Mouse (Mus musculus) activated CD4-positive, CD25-positive, alpha-beta regulatory T cell, adult 4 months (primary cell): ENCODE results near the gene Elavl3. TPM values are rescaled to one million over a fixed set of nuclear protein-coding genes. Genes with fewer than 3 reads are reported as not detected.

Source experiments
- ATAC-seq: one replicate; pipeline ENCODE4 v1.8.0; 2017
- polyA plus RNA-seq, 2 experiments: library from polyadenylated mRNA; unstranded; fragments of 100-300 nt; shearing (Covaris generic); gene quantifications; one replicate each; pipeline ENCODE4 v1.2.1; 2017

Elavl3 gene
- polyA plus RNA-seq, 2 experiments from 2014 or later = not detected

DNA sequence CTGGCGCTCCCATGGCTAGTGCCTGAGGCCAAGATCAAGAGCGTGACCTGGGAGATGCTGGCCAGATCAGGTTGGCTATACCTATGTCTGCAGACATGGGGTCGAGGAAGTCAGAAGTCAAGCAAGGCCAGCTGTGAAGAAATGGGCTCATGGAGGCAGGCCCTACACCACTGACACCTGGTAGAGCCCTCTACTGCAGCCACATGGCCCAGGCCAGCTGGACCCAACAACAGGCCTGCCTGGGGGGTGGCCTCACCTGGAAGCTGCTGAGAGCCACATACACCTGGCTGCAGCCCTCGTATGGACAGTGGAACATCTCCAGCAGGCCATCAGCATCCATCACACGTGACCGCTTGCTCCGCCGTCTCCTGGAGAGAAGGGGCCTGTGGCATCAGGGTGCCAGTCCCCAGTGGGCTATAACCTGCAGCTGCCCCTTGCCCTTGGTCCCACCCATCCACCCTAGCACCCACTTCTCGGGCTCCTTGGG, 5.3 kb upstream of the Elavl3 start:
- ATAC-seq = no peak

DNA sequence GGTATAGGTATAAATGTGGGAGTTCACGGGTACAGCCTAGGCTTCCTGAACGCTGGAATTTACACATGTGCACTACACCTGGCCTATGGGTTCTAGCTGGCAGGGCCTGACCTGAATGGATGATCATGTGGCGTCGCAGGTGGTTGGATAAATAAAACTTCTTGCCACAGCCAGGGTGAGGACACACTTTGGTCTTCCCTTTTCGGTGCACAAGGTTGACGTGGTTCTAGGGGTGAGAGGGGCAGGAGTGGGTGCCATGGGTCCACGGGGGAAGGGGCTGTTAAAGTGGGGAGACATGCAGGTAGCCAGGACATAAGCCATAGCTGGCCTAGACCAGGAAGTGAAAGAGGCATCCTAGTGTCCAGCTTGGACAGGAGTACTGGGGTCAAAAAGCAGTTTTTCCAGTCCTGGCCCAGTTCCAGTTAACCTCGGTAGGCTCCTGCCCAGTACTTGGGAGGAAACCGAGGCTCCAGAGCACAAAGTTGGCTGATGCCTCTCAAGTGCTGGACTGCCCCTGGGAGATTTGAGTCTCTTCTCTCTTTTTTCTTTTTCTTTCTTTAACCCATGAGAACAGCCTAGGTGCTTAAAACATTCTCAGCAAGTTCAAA, 4.6 kb upstream of the Elavl3 start:
- ATAC-seq = no peak

- ATAC-seq = no peak
Measured at GRCm38 (mm10) chr9:22055713-22056112, 3.9 kb upstream of the Elavl3 start.

DNA sequence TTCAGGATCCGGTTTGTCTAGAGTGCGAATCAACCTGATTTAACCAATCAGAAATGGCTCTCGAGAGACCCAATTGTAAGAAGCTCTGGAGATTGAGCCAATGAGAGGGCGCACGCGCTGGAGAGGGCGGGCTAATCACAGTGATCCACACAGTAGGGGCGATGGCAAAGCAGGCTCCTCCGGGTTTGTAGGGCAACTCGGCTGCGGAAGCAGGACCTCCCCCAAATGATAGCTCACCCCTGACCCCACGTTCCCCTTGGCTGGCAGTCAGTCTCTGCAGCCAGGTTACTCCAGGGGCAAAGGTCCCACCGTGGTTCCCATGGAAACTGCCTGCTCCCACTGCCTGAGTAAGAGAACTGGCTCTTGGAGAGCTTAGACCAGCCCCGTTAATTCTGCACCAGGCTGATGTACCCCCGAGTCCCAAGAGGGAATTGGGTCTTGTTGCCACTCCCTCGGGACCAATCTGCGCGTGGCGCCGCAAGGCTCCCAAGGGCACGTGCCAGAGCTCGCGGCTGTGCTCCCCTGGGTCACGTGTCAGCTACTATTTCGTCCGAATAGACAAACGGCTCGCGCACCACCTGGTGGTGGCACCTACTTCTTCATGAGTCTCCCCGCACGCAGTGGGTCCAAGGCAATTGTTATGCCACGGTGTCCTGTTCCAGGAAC, 2.7 kb upstream of the Elavl3 start:
- peak; percentile 70 for ATAC-seq

GRCm38 (mm10) chr9:22053657-22054056, 1.8 kb upstream of the Elavl3 start:
- ATAC-seq = no peak

DNA sequence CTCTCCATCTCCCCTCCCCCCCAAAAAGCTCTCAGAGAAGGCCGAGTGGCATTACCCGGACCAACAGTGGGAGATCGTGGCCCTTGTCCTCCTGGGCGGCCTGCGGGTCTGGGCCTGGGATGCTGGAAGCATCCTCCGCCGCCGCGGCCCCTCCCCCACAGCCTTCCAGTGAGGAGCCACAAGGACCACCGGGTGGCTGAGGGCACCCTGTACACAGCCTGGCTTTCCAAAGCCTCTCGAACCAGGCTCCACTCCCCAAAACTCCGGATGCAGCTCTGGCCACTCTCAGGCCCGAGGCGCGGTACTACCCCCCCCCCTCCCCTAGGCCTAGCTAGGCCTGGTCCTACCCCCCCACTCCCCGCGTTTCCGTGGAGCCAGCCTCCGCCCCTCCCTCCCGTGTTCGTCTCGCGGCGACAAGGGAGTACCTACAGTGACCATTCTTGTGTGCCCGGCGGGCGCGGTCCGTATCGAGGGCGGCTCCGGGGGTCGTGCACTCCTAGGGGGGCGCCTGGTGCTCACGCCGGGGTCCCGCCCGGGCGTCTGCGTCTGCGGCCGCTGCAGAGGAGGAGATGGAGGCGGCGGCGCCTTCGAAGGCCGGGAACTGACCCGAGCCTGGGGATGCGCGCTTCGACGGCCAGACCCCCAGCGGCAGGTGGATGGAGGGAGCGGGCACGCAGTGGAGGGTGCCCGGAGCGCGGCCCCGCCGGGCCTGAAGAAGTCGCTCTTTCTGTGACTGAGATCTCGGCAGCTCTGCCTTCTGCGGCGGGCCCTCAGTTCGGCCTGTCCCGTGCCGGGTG, 464 bp downstream of the Elavl3 start:
- no peak for ATAC-seq

DNA sequence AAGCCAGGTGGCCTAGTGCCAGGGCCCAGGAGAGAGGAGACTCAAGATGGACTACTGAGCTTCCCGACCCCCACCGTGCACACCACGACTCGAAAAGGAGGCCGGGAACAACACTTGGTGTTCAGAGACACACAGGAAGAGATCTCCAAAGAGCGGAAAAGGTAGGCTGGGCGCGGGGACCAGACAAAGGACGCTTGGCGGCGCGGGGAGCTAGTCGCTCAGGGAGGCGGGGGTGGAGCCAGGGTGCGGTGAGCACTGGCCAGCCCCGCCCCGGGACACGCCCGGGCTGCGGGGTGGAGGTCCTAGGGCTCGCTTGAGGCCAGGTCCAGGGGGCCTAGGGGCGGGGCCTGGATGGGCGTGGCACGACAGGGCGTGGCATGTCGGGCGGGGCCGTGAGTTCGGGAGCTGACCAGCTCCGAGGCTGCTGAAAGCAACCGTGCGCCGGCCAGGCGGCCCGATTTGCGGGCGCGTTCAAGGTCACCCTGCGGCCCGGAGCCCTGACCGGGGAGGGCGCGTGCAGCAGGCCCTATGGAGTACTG, 1.4 kb downstream of the Elavl3 start:
- no peak for ATAC-seq

- no peak for ATAC-seq
Measured at GRCm38 (mm10) chr9:22049721-22050270, 2.0 kb downstream of the Elavl3 start.

- no peak for ATAC-seq
Measured at GRCm38 (mm10) chr9:22049315-22049714, 2.5 kb downstream of the Elavl3 start.

DNA sequence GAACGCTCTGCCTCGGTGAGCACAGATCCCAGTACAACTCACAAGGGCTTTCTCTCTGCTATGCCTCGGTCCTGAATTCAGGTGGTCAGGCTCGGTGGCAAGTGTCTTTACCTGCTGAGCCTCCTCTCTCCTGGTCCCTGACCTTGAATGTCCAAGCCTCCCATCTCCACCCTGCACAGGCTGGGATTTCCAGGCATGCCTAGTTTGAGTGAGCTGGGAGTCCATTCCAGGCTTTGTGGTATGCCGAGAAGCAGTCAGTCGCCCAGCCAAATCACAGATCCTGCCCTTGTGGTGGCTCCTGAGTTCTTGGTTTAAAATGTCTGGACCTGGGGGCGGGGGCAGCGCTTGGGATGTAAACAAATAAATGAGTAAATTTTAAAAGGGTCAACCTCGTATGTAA, 4.5 kb downstream of the Elavl3 start:
- ATAC-seq = no peak

DNA sequence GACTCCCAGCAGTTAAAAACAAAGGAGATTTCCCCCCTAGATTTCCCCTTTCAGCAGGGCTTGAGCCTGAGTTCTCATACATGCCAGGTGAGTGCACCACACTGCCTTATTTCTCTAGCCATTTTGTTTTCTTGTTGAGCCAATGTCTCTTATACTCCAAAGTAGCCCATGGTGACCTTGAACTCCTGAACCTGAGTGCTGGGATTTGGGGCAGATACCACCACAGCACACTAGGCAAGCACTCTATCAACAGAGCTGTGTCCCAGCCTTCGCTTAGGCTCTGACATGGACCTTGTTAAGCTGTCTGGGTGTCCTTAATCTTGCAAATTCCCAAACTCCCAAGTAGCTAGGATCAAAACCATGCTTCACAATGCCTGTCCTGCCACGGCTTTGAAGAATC, 10.0 kb downstream of the Elavl3 start:
- ATAC-seq = no peak

GRCm38 (mm10) chr9:22037826-22038225, 14.0 kb downstream of the Elavl3 start:
- ATAC-seq = no peak

DNA sequence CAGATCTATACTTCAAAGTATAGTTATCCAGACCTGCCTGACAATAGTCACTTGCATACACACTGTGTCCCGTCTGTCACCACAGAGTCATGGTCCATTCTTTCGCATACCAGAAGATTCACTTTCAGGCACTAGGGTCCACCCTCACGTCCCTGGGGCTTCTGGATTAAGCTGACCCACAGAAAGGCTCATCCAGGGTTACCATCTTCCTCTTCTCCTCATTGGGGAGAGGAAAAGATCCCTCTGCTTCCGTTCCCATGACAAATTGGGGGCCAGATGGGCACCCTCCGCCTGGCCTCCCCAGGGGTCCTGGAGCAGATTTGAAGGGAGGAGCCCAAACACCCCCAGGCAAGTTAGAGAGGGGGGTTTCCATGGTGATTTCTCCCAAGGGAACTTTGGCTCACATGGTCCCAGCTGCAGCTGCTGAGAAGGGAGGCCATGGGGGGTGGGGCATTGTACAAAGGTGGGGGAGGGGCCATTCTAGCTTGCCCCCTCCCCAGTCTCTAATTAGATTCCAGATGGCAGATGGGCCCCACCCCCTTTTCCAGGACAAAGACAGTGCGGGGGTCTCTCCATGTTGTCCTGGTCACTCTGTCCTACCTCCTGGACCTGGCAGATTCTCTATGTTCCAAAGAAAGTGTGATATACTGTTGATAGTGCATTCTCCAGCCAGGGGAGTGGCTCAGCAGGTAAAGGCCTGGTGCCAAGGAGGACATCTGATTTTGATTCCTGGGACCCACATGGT, 16.4 kb downstream of the Elavl3 start:
- ATAC-seq = no peak

DNA sequence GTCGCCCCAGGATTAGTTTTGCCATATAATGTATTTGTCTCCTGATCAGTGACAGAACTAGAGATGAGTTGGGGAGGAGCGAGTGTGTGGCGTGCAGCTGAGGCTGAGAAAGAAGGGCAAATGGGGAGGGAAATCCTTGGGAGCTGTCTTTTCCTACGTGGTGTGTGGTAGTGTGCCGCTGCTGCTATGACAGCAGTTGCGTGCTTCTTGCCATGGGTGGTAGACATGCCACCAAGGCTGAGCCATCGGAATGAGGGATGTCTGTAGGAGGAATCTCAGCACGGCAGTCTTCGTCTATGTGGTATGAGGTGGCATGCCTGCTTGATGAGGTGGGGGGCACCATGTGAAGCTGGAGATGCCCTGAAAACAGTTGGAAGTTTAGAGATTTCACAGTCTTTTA, 21.4 kb downstream of the Elavl3 start:
- no peak for ATAC-seq

DNA sequence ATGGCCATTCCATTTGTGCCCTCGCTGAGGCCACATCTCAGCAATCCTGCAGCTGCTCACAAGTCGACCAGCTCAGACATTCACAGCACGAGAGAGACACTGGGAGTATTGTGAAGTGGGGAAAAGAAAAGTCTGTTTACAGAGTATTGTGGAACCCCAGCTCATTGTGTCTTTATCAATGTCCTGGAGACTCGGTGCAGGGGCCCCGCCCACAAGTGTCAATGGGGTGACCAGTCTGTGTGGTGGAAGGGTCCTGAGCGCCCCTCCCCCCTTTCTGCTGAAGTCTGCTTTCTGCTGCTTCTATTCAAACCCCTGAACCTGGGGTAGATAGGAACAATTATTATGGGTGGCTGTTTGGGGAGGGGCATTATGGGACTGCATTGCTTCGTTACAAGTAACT, 23.4 kb downstream of the Elavl3 start:
- no peak for ATAC-seq

DNA sequence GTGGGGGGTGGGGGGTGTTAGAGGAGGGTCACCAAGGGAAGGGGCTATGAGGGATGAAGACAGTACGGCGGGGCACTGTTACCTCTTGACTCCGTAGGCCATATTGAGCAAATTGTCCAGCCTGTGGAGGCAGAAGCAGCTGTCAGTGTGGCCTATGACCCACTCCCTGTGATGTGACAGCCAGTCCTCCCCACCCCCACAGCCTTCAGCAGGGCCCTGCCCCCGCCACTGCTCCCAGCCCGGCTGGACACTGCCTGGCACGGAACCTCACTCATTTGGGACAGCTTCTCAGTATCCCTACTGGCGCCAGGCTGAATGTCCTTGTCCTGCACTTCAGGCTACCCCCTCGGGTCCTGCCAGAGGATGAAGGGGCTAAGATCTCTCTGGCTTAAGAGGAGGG, 27.2 kb downstream of the Elavl3 start:
- no peak for ATAC-seq

- no peak for ATAC-seq
Measured at GRCm38 (mm10) chr9:22017208-22017825, 34.5 kb downstream of the Elavl3 start.

DNA sequence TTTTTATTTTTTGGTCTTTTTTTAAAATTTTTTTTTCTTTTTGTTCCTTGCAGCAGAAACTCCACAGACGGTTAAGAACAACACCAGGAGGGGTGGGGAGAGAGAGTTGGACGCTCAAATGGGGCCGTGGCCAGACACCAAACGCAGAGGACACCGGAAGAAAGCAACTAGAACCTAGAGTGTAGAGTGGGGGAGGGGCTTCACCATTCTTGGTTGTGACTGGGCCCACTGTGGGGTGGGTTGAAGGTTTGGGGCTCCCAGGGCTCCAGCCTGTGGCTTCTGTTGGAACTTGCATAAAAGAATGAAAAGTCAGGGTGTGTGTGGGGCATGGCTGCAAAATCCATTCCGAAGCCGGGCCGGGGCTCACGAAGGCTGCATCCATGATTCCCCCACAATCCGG, 35.6 kb downstream of the Elavl3 start:
- no peak for ATAC-seq

DNA sequence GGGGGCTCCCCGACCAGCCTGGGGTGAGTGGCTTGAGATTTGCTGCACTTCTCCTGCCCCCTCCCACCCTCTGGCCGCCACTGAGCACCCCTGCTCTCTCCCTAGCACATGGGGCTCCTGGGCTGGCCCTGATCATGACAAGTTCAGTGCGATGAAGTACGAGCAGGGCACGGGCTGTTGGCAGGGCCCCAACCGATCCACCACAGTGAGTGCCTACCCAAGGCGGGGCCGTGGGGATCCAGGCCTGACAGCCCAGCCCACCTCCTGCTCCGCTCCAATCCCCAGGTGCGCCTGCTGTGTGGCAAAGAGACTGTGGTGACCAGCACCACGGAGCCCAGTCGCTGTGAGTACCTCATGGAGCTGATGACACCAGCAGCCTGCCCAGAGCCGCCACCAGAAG, 39.1 kb downstream of the Elavl3 start:
- no peak for ATAC-seq

DNA sequence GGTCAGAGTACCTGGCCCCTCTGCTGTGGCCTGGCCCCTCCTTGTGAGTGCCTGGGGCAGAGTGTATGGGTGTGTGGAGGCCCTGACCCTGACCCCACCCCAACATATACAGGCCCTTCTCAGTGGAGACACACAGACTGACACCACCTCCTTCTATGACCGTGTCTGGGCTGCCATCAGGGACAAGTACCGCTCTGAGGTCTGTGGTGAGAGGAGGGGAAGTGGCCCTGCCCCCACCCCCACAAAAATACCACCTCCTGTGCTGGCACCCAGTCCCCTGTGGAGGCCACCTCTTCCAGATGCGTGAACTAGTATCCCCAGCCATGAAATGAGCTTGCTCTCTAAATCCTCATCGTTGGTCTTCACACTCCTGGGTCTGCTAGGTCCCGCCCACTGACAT, 40.8 kb downstream of the Elavl3 start:
- ATAC-seq = peak; percentile 19

- ATAC-seq = no peak
Measured at GRCm38 (mm10) chr9:22004546-22004945, 47.3 kb downstream of the Elavl3 start.

GRCm38 (mm10) chr9:22003163-22003554, 48.7 kb downstream of the Elavl3 start:
- peak; percentile 11 for ATAC-seq
